Mouse (Mus musculus) c-Kit-positive CD71-positive TER-119-negative erythroid progenitor cells, embryonic 14.5 days (primary cell): ENCODE measurements around the gene Cdkn1a.
"Not testable (repeated sequence)": the region's sequence is repeated elsewhere in the genome, so short reads cannot be mapped to it uniquely, and the experiment has no call there.

Experiments used
- DNase-seq: peaks from one replicate; pipeline ENCODE4 v3.0.0-alpha.2; 2013; ENCODE audit warnings: low read depth

Cdkn1a gene

DNA sequence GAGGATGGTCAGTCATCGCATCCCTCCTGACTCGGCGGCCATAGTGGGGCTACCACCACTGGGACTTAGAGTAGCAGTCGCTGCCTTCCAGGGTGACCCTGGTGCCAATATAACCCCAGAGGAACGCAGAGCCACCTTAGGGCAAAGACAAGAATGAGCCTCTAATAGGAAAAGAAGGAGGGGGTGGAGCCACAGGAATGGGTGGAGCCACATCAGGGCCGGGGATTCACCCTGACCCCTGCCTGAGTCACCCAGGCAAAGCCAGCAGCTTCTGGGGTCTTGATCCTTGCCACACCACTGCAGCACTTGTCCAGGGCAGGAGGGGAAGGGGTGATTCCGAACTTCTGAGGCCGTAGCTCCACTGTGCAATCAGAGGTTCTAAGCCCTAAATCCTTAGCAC lies 7.2 kb upstream of the Cdkn1a start:
- DNase-seq, result no peak

- DNase-seq, result no peak
These were observed 6.1 kb upstream of the Cdkn1a start for GRCm38 (mm10) chr17:29084656-29085055.

DNA sequence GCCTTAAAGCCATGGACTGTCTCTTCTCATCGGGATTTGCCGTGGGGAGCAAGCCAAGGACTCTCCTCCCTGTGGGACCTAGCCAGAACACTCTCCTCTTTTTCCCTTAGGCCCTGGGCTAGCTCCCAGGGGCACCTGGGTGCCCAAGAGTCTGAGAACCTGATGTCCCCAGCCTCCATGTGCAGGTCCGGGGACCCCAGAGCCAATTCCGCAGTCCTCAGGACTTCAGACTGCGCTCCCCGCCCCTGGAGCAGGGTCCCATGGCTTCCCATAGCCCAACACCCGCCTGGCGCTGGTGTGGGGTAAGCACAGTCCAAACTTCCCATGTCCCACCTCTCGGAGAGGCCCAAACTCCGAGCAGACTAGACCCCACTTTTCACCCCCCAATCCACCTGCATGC lies 5.5 kb upstream of the Cdkn1a start:
- DNase-seq, result no peak

GRCm38 (mm10) chr17:29086916-29087315 lies 3.9 kb upstream of the Cdkn1a start:
- DNase-seq, result no peak

GRCm38 (mm10) chr17:29091348-29091944 lies 670 bp downstream of the Cdkn1a start:
- DNase-seq, result no peak

GRCm38 (mm10) chr17:29092497-29092896 lies 1.7 kb downstream of the Cdkn1a start:
- DNase-seq, result no peak

DNA sequence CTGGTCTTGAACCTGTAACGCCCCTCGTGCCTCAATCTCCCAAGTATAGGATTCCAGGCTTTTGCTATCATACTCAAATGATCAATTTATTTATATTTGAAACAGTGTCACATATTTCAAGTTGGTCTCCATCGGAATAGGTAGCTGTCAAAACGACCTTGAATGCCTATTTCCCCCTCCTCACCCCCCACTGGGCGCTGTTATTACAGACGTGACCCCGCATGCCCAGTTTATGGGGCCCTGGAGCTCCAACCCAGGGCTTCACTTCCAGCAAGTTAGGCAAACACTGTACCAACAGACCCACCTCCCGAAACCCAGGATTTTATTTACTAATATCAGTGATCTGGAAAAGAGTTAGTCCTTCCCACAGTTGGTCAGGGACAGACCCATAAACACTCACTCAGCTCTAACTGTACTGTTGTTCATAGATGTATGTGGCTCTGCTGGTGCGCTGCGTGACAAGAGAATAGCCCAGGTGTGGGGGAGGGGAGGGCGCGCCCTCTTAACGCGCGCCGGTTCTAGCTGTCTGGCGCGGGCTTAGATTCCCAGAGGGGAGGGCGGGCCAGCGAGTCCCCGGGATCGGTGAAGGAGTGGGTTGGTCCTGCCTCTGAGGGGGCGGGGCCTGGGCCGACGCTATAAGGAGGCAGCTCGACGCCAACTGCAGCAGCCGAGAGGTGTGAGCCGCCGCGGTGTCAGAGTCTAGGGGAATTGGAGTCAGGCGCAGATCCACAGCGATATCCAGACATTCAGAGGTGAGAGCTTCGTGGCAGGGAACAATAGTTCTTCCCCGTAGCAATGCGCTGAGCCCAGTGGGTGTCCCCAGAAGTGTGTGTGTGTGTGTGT lies 2.6 kb downstream of the Cdkn1a start:
- peak; percentile 86 for DNase-seq

- no peak for DNase-seq
These were observed 3.2 kb downstream of the Cdkn1a start for GRCm38 (mm10) chr17:29093961-29094309.

DNA sequence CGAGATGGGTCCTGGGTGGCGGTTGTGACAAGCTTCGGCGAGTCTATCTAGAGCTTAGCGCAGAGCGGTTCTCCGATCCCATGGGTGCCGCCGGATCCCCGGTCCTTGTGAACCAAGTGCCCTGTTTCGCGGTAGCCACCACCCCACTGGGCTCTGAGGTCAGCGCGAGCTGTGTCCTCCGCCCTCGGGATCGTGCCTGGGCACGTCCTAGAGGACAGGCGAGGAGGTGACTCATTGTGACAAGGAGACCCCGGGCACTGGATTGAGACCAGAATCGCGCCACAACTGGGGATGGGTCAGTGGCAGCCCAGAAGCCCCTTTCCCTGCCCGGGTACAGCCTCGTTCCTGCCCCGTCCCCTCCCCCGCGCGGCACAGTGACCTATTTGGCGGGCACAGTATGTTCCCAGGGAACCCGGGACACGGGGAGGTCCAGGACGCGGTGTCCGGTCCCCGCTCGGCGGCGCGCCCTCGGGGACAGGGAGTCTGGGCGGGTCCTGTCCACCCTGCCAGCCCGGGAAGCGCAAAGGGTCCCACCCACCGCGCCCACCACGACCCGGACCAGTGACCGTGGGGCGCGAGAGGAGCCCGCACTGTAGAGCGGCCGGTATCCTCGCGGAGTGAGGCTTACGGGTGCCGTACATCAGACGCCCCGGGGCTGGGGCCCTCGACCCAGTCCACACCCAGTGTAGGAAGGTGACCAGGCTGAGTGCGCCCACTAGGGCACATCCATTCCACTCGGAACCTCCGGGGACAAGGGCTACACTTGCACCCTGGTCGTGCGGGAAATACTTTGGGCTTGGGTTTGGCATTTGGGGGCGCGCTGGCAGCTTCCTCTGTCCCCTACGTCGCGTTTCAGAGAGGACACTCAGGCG lies 3.8 kb downstream of the Cdkn1a start:
- no peak for DNase-seq

GRCm38 (mm10) chr17:29095201-29095733 lies 4.5 kb downstream of the Cdkn1a start:
- peak; percentile 88 for DNase-seq

- DNase-seq, result no peak
These were observed 5.5 kb downstream of the Cdkn1a start for GRCm38 (mm10) chr17:29096245-29096644.

- DNase-seq, result no peak
These were observed 6.2 kb downstream of the Cdkn1a start for GRCm38 (mm10) chr17:29096851-29097561.

DNA sequence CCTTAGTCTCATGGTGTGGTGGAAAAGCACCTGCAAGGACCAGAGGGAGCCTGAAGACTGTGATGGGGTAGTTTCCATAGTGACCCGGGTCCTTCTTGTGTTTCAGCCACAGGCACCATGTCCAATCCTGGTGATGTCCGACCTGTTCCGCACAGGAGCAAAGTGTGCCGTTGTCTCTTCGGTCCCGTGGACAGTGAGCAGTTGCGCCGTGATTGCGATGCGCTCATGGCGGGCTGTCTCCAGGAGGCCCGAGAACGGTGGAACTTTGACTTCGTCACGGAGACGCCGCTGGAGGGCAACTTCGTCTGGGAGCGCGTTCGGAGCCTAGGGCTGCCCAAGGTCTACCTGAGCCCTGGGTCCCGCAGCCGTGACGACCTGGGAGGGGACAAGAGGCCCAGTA lies 7.5 kb downstream of the Cdkn1a start:
- no peak for DNase-seq

DNA sequence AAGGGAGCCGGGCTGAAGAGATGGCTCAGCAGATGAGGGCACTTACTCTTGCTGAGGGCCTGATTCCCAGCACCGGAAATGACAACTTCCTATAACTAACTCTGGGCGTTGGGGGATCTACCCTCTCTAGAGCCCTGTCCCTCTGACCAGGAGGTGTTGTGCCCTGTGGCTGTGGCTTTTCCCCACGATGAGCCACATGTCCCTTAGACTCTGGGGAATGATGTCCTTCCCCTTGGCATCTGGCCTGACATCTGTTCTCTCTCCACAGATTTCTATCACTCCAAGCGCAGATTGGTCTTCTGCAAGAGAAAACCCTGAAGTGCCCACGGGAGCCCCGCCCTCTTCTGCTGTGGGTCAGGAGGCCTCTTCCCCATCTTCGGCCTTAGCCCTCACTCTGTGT lies 8.3 kb downstream of the Cdkn1a start:
- no peak for DNase-seq

DNA sequence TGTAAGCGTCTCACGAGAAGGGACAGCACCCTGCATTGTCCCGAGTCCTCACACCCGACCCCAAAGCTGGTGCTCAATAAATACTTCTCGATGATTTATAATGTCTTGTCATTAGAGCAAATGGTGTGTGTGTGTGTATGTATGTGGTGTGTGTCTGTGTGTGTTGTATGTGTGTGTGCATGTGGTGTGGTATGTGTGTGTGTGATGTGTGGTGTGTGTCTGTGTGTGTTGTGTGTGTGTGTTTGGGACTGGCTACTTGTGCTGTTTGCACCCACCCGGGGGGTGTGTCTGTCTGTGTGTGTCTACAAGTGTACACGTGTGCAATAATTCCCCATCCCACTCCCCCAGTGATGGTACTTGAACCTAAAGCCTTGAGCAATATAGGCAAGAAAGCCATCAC lies 9.9 kb downstream of the Cdkn1a start:
- DNase-seq, result no peak

DNA sequence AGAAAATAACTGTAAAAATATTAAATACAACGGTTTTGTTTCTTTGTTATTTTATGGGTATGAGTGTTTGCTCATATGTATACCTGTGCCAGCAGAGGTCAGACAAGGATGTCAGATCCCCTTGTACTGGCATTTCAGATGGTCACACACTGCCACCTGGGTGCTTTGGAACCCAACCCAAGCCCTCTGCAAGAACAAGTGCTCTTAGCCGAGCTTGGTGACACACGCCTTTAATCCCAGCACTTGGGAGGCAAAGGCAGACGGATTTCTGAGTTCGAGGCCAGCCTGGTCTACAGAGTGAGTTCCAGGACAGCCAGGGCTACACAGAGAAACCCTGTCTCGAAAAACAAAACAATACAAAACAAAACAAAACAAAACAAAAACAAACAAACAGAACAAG lies 19.6 kb downstream of the Cdkn1a start:
- DNase-seq, result not testable (repeated sequence)

GRCm38 (mm10) chr17:29111332-29111731 lies 20.6 kb downstream of the Cdkn1a start:
- DNase-seq, result no peak

DNA sequence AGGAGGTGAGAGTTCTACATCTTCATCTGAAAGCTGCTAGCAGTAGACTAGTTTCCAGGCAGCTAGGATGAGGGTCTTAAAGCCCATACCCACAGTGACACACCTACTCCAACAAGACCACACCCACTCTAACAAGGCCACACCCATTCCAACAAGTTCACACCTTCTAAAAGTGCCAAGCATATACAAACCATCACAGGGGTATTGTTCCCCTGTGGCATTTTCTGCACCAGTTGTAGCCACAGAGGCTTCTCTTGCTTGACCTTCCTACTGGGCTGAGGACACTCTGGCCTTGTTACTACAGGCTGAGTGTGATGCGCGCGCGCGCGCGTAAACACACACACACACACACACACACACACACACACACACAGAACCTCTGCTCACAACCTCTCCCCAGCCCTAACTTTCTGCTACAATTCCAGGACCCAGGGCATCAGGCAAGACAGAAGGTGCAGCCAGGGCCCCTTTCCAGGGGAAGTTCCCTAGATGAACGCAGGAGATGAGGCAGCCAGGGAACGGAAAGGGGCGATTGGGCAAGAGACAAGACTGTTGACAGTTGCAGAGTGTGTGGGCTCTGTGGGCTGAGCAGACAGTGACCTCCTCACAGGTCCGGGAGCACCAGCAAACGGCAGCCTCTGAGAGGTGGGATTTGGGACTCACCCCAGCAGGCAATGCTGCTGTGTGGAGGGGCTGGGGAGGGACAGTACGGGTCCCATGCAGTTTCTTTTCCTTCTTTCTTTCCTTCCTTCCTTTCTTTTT lies 23.0 kb downstream of the Cdkn1a start, which contains the start of gene Rab44:
Gene Rab44, plus strand, starts transcription at position 555 of the 762 bp plus-strand sequence.
- DNase-seq, result no peak

GRCm38 (mm10) chr17:29116023-29116422 lies 25.2 kb downstream of the Cdkn1a start:
- DNase-seq, result no peak

GRCm38 (mm10) chr17:29117006-29117648 lies 26.4 kb downstream of the Cdkn1a start:
- DNase-seq, result no peak
